Mouse (Mus musculus): ENCODE data around the gene Psmc2. TPM values are rescaled to one million over a fixed set of nuclear protein-coding genes. Genes with fewer than 3 reads are reported as not detected.
A peak's percentile ranks its signal among the peaks of the same experiment; 100 is the strongest.

The Psmc2 gene
- polyA plus RNA-seq, 1 experiment from 2014 or later, result 95.5 TPM

GRCm38 (mm10) chr5:21745966-21746365, 39.1 kb upstream of the Psmc2 start:
- Histone ChIP-seq H3K9ac (ENCODE audit: low read depth, low read length) (no peak overlapping the region), H3K27ac (ENCODE audit: low read length) (no peak overlapping the region), H3K27me3 (ENCODE audit: control insufficient read depth, insufficient read depth, low read depth, low read length) (no peaks in the 10 kb centered on the region), H3K4me3 (ENCODE audit: low read depth, low read length) (no peak overlapping the region), H3K4me2 (ENCODE audit: low read depth, low read length) (no peak overlapping the region), H3K9me3 (replicated peaks; ENCODE audit: control insufficient read depth, low read length) (no peaks in the 10 kb centered on the region), H3K4me1 (ENCODE audit: control insufficient read depth, low read depth, low read length) (no peaks in the 10 kb centered on the region), H3K36me3 (ENCODE audit: control insufficient read depth, insufficient read depth) (peaks cover 35% of the 10 kb centered on the region)
- ATAC-seq (ENCODE audit: low read depth), result no peak
- WGBS (ENCODE audit: insufficient replicate concordance), result 78% methylated on average over 6 of the region's 8 CpGs

GRCm38 (mm10) chr5:21768506-21768905, 16.6 kb upstream of the Psmc2 start:
- H3K9me3 ChIP-seq (replicated peaks; ENCODE audit: control insufficient read depth, low read length), result no peaks in the 10 kb centered on the region
- no peak overlapping the region for H3K27ac ChIP-seq (ENCODE audit: low read length)
- H3K36me3 ChIP-seq (ENCODE audit: control insufficient read depth, insufficient read depth), result peaks cover 39% of the 10 kb centered on the region
- no peak overlapping the region for H3K4me3 ChIP-seq (ENCODE audit: low read depth, low read length)
- WGBS (ENCODE audit: insufficient replicate concordance), result 59% methylated on average over 4 of the region's 4 CpGs
- H3K9ac ChIP-seq (ENCODE audit: low read depth, low read length), result no peak overlapping the region
- H3K4me1 ChIP-seq (ENCODE audit: control insufficient read depth, low read depth, low read length), result no peaks in the 10 kb centered on the region
- ATAC-seq (ENCODE audit: low read depth), result no peak
- no peak overlapping the region for H3K4me2 ChIP-seq (ENCODE audit: low read depth, low read length)
- H3K27me3 ChIP-seq (ENCODE audit: control insufficient read depth, insufficient read depth, low read depth, low read length), result no peaks in the 10 kb centered on the region

GRCm38 (mm10) chr5:21769841-21770240, 15.2 kb upstream of the Psmc2 start:
- H3K27ac ChIP-seq (ENCODE audit: low read length), result no peak overlapping the region
- H3K4me1 ChIP-seq (ENCODE audit: control insufficient read depth, low read depth, low read length), result no peaks in the 10 kb centered on the region
- ATAC-seq (ENCODE audit: low read depth), result no peak
- no peak overlapping the region for H3K9ac ChIP-seq (ENCODE audit: low read depth, low read length)
- no peak overlapping the region for H3K4me2 ChIP-seq (ENCODE audit: low read depth, low read length)
- no peak overlapping the region for H3K4me3 ChIP-seq (ENCODE audit: low read depth, low read length)
- 86% methylated on average over 6 of the region's 6 CpGs for WGBS (ENCODE audit: insufficient replicate concordance)
- H3K27me3 ChIP-seq (ENCODE audit: control insufficient read depth, insufficient read depth, low read depth, low read length), result no peaks in the 10 kb centered on the region
- peaks cover 32% of the 10 kb centered on the region for H3K36me3 ChIP-seq (ENCODE audit: control insufficient read depth, insufficient read depth)
- H3K9me3 ChIP-seq (replicated peaks; ENCODE audit: control insufficient read depth, low read length), result no peaks in the 10 kb centered on the region

DNA sequence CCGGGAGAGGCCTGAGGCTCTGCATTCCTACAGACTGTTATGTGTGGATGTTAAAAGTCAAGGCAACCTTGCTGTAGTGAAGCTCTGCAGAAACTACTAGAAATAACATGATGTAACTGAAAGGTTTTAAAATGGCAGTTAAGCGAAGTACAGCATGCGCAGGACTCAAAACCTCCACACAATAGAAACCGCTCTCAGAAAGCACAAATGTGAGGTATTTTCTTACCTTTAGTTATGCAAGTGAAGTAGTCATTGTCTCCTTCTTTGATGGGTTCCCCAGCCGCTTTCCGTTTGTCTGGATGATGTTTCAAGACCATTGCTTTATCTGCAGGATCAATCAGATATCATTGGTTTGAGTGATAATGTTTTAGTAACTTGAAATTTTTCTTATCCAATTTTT, 8.6 kb upstream of the Psmc2 start:
- no peak for ATAC-seq (ENCODE audit: low read depth)
- 86% methylated on average over 6 of the region's 6 CpGs for WGBS (ENCODE audit: insufficient replicate concordance)
- Histone ChIP-seq H3K27ac (ENCODE audit: low read length) (no peak overlapping the region), H3K4me1 (ENCODE audit: control insufficient read depth, low read depth, low read length) (no peaks in the 10 kb centered on the region), H3K36me3 (ENCODE audit: control insufficient read depth, insufficient read depth) (peaks cover 18% of the 10 kb centered on the region), H3K27me3 (ENCODE audit: control insufficient read depth, insufficient read depth, low read depth, low read length) (no peaks in the 10 kb centered on the region), H3K4me2 (ENCODE audit: low read depth, low read length) (no peak overlapping the region), H3K9ac (ENCODE audit: low read depth, low read length) (no peak overlapping the region), H3K9me3 (replicated peaks; ENCODE audit: control insufficient read depth, low read length) (no peaks in the 10 kb centered on the region), H3K4me3 (ENCODE audit: low read depth, low read length) (no peak overlapping the region)

GRCm38 (mm10) chr5:21784161-21785052, 676 bp upstream of the Psmc2 start:
- under 1% methylated on average over 51 of the region's 51 CpGs for WGBS (ENCODE audit: insufficient replicate concordance)

DNA sequence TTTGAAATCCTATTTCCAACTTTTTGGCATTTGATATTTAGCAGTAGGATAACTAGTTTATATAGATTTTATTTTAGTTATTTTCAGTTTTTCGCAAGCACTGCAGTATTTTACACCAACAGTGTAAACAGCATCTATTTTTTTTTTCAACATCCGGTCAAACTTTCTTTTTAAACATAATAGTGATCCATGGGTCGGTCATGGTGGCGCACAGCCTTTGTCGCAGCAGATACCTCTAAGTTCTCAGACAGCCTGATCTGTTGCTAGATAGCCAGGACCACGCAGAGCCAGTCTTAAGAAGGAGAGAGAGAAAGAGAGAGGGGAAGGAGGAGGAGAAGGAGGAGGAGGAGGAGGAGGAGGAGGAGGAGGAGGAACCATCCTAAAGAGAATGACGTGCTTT, 693 bp downstream of the Psmc2 start:
- Histone ChIP-seq H3K9me3 (replicated peaks; ENCODE audit: control insufficient read depth, low read length) (no peaks in the 10 kb centered on the region), H3K9ac (ENCODE audit: low read depth, low read length) (no peak overlapping the region), H3K4me3 (ENCODE audit: low read depth, low read length) (peak overlapping the region; percentile 98), H3K4me1 (ENCODE audit: control insufficient read depth, low read depth, low read length) (peaks cover 14% of the 10 kb centered on the region), H3K36me3 (ENCODE audit: control insufficient read depth, insufficient read depth) (peaks cover 19% of the 10 kb centered on the region), H3K27me3 (ENCODE audit: control insufficient read depth, insufficient read depth, low read depth, low read length) (no peaks in the 10 kb centered on the region), H3K4me2 (ENCODE audit: low read depth, low read length) (peak overlapping the region; percentile 86), H3K27ac (ENCODE audit: low read length) (peak overlapping the region; percentile 44)
- ATAC-seq (ENCODE audit: low read depth), result no peak
- WGBS (ENCODE audit: insufficient replicate concordance), result 60% methylated on average over 7 of the region's 7 CpGs

More at GRCm38 (mm10) chr5:21784161-21785052, 676 bp upstream of the Psmc2 start:
- H3K36me3 ChIP-seq (ENCODE audit: control insufficient read depth, insufficient read depth), result peaks cover 20% of the 10 kb centered on the region
- H3K27me3 ChIP-seq (ENCODE audit: control insufficient read depth, insufficient read depth, low read depth, low read length), result no peaks in the 10 kb centered on the region
- peak overlapping the region; percentile 66 for H3K27ac ChIP-seq (ENCODE audit: low read length)
- ATAC-seq (ENCODE audit: low read depth), result peak; percentile 5; the same call in 1 of the 2 replicates
- H3K9ac ChIP-seq (ENCODE audit: low read depth, low read length), result peak overlapping the region; percentile 88
- H3K9me3 ChIP-seq (replicated peaks; ENCODE audit: control insufficient read depth, low read length), result no peaks in the 10 kb centered on the region
- peaks cover 14% of the 10 kb centered on the region for H3K4me1 ChIP-seq (ENCODE audit: control insufficient read depth, low read depth, low read length)
- H3K4me2 ChIP-seq (ENCODE audit: low read depth, low read length), result peak overlapping the region; percentile 99
- peak overlapping the region; percentile 96 for H3K4me3 ChIP-seq (ENCODE audit: low read depth, low read length)

DNA sequence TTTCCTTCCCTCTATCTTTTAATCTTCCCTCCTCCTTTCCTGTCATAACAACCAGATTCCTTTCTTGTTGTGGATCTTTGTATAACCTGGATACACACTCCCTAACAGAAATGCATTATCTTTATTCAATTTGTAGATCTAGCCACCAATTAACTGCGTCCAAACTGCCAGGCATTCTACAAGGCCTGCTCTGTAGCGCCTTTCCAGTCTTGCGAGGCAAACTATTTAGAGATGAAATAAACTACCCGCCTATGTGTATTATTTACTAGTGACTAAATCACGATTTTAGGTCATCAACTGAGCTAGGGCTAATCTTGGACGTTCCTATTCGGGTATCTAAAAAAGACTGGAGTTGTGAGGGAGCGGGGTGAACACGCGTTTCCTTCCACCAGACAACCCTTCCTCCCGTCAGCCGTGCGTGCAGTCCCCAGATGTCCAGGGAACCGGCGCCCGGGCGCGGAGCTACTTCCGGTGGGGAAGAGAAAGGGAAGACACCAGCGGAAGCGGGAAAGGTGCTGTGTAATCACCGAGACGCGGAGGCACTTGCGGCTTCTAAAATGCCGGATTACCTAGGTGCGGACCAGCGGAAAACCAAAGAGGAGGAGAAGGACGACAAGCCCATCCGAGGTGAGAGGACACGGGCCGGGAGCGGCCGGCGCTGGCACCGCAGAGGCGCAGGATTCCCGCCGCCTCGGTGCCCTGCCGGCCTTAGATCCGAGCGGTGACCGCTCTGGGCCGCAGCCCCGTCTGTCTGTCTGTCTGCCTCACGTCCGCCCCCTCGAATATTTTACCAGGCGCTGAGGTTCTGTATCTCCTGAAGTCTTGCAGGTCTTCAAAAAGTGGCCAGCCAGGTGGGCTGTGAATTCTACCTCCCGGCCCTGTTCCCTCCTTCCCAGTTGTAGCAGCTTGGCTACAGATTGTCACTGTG, 1.4 kb downstream of the Psmc2 start:
- H3K9me3 ChIP-seq (replicated peaks; ENCODE audit: control insufficient read depth, low read length), result no peaks in the 10 kb centered on the region
- WGBS (ENCODE audit: insufficient replicate concordance), result 2% methylated on average over 51 of the region's 51 CpGs
- peaks cover 14% of the 10 kb centered on the region for H3K4me1 ChIP-seq (ENCODE audit: control insufficient read depth, low read depth, low read length)
- peak overlapping the region; percentile 98 for H3K4me3 ChIP-seq (ENCODE audit: low read depth, low read length)
- peak; percentile 82 for ATAC-seq (ENCODE audit: low read depth)
- no peaks in the 10 kb centered on the region for H3K27me3 ChIP-seq (ENCODE audit: control insufficient read depth, insufficient read depth, low read depth, low read length)
- H3K27ac ChIP-seq (ENCODE audit: low read length), result peak overlapping the region; percentile 91
- peak overlapping the region; percentile 86 for H3K4me2 ChIP-seq (ENCODE audit: low read depth, low read length)
- H3K9ac ChIP-seq (ENCODE audit: low read depth, low read length), result peak overlapping the region; percentile 97
- H3K36me3 ChIP-seq (ENCODE audit: control insufficient read depth, insufficient read depth), result peaks cover 12% of the 10 kb centered on the region

DNA sequence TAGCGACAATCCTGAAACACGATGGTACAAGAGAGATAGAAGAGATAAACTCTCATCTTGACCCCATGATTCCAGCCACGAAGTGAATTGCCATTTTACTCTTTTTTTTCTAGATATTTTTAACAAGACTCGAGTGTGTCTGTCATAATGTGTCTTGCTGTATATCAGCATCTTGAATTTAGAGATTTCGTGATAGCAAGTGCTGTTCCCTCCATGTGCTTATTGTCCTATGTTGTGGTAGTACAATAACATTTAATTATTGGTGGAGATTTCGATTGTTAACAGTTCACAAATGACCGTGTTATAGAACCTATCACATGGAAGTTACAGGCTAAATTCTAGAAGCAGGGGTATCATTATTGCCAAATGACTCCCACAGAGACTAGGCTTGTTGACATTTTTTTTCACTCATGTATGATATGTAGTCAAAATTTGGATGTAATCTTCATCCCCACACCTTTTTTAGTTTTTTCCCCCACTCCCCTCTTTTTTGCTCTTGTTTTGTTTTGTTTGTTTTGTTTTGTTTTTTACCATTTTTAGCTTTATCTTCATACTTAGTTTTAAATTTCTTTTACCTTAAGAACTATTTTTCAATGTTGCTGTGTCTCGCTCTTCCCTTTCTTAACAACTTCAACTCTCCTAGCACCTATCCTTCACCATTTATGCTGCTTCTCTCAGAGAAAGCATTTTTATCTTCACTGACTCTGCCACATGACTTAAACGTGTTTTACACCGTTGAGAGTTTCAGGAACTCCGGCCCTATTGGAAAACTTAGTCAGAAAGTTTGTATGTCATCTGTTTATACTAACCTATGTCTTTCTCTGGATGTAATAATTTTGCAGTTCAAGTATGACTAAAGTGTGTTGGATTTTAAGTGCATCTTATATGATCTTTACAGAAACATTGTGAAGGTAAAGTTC, 2.4 kb downstream of the Psmc2 start:
- WGBS (ENCODE audit: insufficient replicate concordance), result 21% methylated on average over 11 of the region's 11 CpGs

More for the DNA sequence above, 2.4 kb downstream of the Psmc2 start:
- H3K9ac ChIP-seq (ENCODE audit: low read depth, low read length), result peak overlapping the region; percentile 97
- peak overlapping the region; percentile 98 for H3K4me3 ChIP-seq (ENCODE audit: low read depth, low read length)
- H3K27me3 ChIP-seq (ENCODE audit: control insufficient read depth, insufficient read depth, low read depth, low read length), result no peaks in the 10 kb centered on the region
- H3K36me3 ChIP-seq (ENCODE audit: control insufficient read depth, insufficient read depth), result peaks cover 5% of the 10 kb centered on the region
- peak overlapping the region; percentile 86 for H3K4me2 ChIP-seq (ENCODE audit: low read depth, low read length)
- no peaks in the 10 kb centered on the region for H3K9me3 ChIP-seq (replicated peaks; ENCODE audit: control insufficient read depth, low read length)
- no peak for ATAC-seq (ENCODE audit: low read depth)
- H3K4me1 ChIP-seq (ENCODE audit: control insufficient read depth, low read depth, low read length), result peaks cover 14% of the 10 kb centered on the region
- peak overlapping the region; percentile 91 for H3K27ac ChIP-seq (ENCODE audit: low read length)
